Mouse (Mus musculus): ENCODE results near the gene Gdpgp1. TPM values are rescaled to one million over a fixed set of nuclear protein-coding genes. Genes with fewer than 3 reads are reported as not detected.
A peak's percentile ranks its signal among the peaks of the same experiment; 100 is the strongest.

The Gdpgp1 gene
- polyA plus RNA-seq, 1 experiment: 3.4 TPM

GRCm38 (mm10) chr7:80200963-80201539 lies 31.6 kb upstream of the Gdpgp1 start:
- no peak for TF ChIP-seq POLR2A (IDR thresholded peaks at IDR 0.05; ENCODE audit: borderline replicate concordance, extremely low read depth, insufficient read depth, insufficient read length, poor library complexity, severe bottlenecking)
- DNase-seq (ENCODE audit: low read depth): no peak

GRCm38 (mm10) chr7:80201888-80202540 lies 30.7 kb upstream of the Gdpgp1 start:
- DNase-seq (ENCODE audit: low read depth): peak; percentile 78
- TF ChIP-seq POLR2A (IDR thresholded peaks at IDR 0.05; ENCODE audit: borderline replicate concordance, extremely low read depth, insufficient read depth, insufficient read length, poor library complexity, severe bottlenecking) (no peak), CTCF (IDR thresholded peaks at IDR 0.05; ENCODE audit: borderline replicate concordance, extremely low read depth, insufficient read depth, insufficient read length) (no peak)

GRCm38 (mm10) chr7:80202961-80203360 lies 29.7 kb upstream of the Gdpgp1 start:
- TF ChIP-seq CTCF (IDR thresholded peaks at IDR 0.05; ENCODE audit: borderline replicate concordance, extremely low read depth, insufficient read depth, insufficient read length) (no peak), POLR2A (IDR thresholded peaks at IDR 0.05; ENCODE audit: borderline replicate concordance, extremely low read depth, insufficient read depth, insufficient read length, poor library complexity, severe bottlenecking) (no peak)
- no peak for DNase-seq (ENCODE audit: low read depth)

DNA sequence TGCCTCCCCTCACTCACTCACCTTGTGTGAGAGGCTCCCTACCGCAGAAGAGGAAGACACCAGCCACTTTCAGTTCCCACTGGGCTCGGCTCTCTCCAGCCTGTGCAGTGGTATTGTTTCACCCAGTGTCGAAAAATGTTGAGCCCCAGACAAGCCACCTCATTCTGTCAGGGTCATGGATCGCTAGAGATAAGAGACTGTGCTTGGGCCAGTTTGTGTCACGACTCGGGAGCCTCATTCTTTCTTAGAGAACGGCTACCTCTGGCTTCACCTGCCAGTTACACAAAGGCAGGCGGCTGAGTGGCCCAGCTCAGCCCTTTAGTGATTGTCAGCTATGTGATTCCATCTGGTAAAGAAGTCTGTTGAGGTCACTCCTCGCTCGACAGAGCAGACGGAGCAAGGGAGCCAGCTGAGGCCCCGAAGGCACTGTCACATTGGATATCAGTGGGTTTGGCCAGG lies 29.0 kb upstream of the Gdpgp1 start:
- peak; percentile 43 for DNase-seq (ENCODE audit: low read depth)
- TF ChIP-seq CTCF (IDR thresholded peaks at IDR 0.05; ENCODE audit: borderline replicate concordance, extremely low read depth, insufficient read depth, insufficient read length) (no peak), POLR2A (IDR thresholded peaks at IDR 0.05; ENCODE audit: borderline replicate concordance, extremely low read depth, insufficient read depth, insufficient read length, poor library complexity, severe bottlenecking) (no peak)

DNA sequence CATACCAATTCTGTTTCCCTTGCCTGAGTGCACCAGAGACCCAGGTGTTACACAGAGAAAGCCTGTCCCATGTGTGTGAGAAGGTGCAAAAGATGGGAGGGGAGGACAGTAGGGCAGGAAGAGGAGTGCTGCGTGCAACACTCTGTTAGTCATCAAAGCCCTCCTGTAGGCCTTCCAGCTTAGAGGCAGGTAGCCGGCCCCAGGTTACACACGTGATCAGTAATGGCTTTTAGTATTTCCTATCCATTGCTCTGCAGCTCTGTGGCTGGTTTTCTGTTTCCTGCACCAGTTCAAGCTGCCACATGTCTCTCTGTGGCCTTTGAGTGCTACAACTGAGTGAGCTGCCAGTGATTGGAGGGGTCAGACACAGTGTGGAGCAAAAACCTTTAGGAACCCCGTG lies 28.3 kb upstream of the Gdpgp1 start:
- TF ChIP-seq CTCF (IDR thresholded peaks at IDR 0.05; ENCODE audit: borderline replicate concordance, extremely low read depth, insufficient read depth, insufficient read length): no peak
- no peak for TF ChIP-seq POLR2A (IDR thresholded peaks at IDR 0.05; ENCODE audit: borderline replicate concordance, extremely low read depth, insufficient read depth, insufficient read length, poor library complexity, severe bottlenecking)
- no peak for DNase-seq (ENCODE audit: low read depth)

DNA sequence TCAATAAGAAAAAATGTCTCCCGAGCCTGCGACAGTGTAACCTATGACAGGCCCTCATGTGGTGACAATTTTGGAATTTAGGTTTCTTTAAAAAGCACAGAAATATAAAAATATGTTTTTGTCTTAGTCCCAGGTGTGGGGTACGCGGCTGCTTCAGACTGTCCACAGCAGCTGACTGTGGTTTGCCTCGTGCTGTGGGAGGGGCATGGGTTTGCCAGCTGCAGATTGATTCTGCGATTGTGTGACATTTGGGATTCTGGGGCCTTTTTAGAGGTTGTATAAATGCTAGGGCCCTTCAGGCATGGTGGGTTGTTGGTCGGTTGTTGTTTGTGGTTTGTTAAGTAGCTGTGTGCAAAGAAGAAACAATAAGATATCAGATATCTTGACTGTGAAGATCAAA lies 27.7 kb upstream of the Gdpgp1 start:
- DNase-seq (ENCODE audit: low read depth): no peak
- TF ChIP-seq CTCF (IDR thresholded peaks at IDR 0.05; ENCODE audit: borderline replicate concordance, extremely low read depth, insufficient read depth, insufficient read length) (no peak), POLR2A (IDR thresholded peaks at IDR 0.05; ENCODE audit: borderline replicate concordance, extremely low read depth, insufficient read depth, insufficient read length, poor library complexity, severe bottlenecking) (no peak)

DNA sequence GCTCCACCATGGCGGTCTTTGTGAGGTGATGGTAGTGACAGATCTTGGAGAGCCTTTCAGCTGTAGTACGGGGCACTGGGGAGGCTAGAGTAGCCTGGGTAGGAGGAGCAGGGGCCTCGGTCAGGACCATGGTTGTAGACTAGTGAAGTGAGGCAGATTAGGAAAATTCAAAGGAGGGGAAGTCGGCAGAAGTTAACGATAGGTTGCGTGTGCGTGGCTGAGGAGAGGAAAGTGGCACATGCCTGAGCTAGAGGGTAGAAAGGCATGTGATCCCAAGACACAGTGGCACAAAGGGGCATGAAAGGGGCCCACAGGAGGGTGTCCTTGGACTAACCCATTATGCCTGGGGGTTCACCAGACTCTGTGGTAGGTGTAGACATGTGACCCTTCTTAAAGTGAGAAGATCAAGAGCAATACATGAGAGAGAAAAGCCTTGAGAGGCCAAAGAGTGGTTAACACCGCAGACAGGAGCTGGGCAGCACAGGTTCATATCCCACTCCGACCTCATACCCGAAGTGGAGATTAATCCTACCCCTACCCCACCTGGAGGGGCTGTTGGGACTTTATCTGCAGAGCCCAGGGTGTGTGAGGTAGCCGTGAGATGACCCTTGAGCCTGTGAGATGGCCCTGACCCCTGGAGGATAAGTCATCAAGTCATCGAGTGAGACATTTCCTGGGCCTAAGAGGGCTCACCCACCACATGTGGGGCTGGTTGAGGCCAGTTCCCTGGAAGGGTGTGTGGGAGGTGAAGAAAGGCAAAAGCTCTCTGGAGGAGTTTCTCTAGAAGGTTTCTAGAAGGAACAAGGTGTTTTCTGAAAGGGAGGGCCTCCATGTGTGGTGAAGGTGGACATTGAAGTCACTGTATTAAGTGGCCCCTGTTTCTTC lies 26.7 kb upstream of the Gdpgp1 start:
- DNase-seq (ENCODE audit: low read depth): no peak
- TF ChIP-seq POLR2A (IDR thresholded peaks at IDR 0.05; ENCODE audit: borderline replicate concordance, extremely low read depth, insufficient read depth, insufficient read length, poor library complexity, severe bottlenecking): no peak
- no peak for TF ChIP-seq CTCF (IDR thresholded peaks at IDR 0.05; ENCODE audit: borderline replicate concordance, extremely low read depth, insufficient read depth, insufficient read length)

- no peak for DNase-seq (ENCODE audit: low read depth)
- TF ChIP-seq POLR2A (IDR thresholded peaks at IDR 0.05; ENCODE audit: borderline replicate concordance, extremely low read depth, insufficient read depth, insufficient read length, poor library complexity, severe bottlenecking) (no peak), CTCF (IDR thresholded peaks at IDR 0.05; ENCODE audit: borderline replicate concordance, extremely low read depth, insufficient read depth, insufficient read length) (no peak)
Measured at GRCm38 (mm10) chr7:80207314-80207731, 25.3 kb upstream of the Gdpgp1 start.

DNA sequence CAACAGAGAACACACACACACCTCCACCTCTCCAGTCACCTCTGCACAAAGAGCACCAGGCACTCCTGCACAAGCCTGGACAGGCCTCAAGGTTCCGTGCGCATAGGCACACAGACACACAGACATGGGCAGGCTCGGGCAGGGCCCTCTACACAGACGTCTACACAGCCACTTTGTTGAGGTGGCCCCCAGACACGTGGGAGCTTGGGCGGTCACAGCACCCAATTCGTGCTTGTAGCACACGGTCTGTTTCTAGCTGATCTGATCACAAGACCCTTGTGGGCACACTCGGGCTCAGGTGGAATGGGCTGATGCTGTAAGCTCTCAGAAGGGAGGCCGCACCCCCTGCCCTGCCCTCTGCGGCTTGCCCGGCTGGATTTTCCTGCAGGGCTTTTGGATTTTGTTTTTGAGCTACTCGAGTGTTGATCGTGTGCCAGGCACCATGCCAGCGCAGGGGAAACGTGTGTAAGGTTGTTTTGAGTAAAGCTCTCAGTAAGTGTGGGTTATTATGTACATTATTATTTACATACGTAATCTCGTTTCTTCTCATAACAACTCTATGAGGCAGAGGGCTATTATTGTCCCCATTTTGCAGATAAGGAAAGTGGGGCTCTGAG lies 24.5 kb upstream of the Gdpgp1 start:
- TF ChIP-seq CTCF (IDR thresholded peaks at IDR 0.05; ENCODE audit: borderline replicate concordance, extremely low read depth, insufficient read depth, insufficient read length): no peak
- no peak for TF ChIP-seq POLR2A (IDR thresholded peaks at IDR 0.05; ENCODE audit: borderline replicate concordance, extremely low read depth, insufficient read depth, insufficient read length, poor library complexity, severe bottlenecking)
- no peak for DNase-seq (ENCODE audit: low read depth)

GRCm38 (mm10) chr7:80208738-80209430 lies 23.8 kb upstream of the Gdpgp1 start:
- TF ChIP-seq CTCF (IDR thresholded peaks at IDR 0.05; ENCODE audit: borderline replicate concordance, extremely low read depth, insufficient read depth, insufficient read length): no peak
- no peak for TF ChIP-seq POLR2A (IDR thresholded peaks at IDR 0.05; ENCODE audit: borderline replicate concordance, extremely low read depth, insufficient read depth, insufficient read length, poor library complexity, severe bottlenecking)
- DNase-seq (ENCODE audit: low read depth): peak; percentile 29
